Mouse (Mus musculus) liver, adult 2 months (tissue): Measurements from ENCODE around the gene Vcan. TPM values are rescaled to one million over a fixed set of nuclear protein-coding genes. Genes with fewer than 3 reads are reported as not detected.

Experiments
- DNase-seq: peaks from one replicate; pipeline ENCODE4 v3.0.0-alpha.2; 2011; ENCODE audit warnings: low read depth, low spot score; ENCODE audit errors: extremely low read depth
- H3K27ac ChIP-seq: fragments of 200-500 bp; replicated peaks from 2 replicates; pipeline ENCODE4 v1.5.1; 2012; ENCODE audit warnings: low read depth, mild to moderate bottlenecking, control low read depth, inconsistent platforms, low read length; ENCODE audit not compliant: insufficient read depth
- H3K27me3 ChIP-seq: fragments of 200-500 bp; 2 replicates; pipeline ENCODE4 v1.6.1; 2012; ENCODE audit warnings: mild to moderate bottlenecking, moderate library complexity, low read length, inconsistent platforms; ENCODE audit not compliant: control insufficient read depth, insufficient read depth
- H3K36me3 ChIP-seq: fragments of 200-500 bp; 2 replicates; pipeline ENCODE4 v1.6.1; 2012; ENCODE audit warnings: low read length, inconsistent platforms; ENCODE audit not compliant: control insufficient read depth, insufficient read depth
- H3K4me1 ChIP-seq: fragments of 200-500 bp; 2 replicates; pipeline ENCODE4 v1.6.1; 2011; ENCODE audit warnings: low read length; ENCODE audit not compliant: control insufficient read depth, insufficient read depth
- H3K4me3 ChIP-seq: fragments of 200-500 bp; 2 replicates; pipeline ENCODE4 v1.5.1; 2011; ENCODE audit warnings: low read depth, mild to moderate bottlenecking, control low read depth, low read length, moderate library complexity; ENCODE audit not compliant: insufficient read depth
- H3K79me2 ChIP-seq: fragments of 200-500 bp; 2 replicates; pipeline ENCODE4 v1.6.1; 2012; ENCODE audit warnings: inconsistent platforms, mild to moderate bottlenecking, low read length, moderate library complexity; ENCODE audit not compliant: control insufficient read depth, insufficient read depth
- H3K9ac ChIP-seq: fragments of 200-500 bp; 2 replicates; pipeline ENCODE4 v1.6.1; 2012; ENCODE audit warnings: low read depth, mild to moderate bottlenecking, control low read depth, inconsistent platforms, low read length
- CTCF ChIP-seq: fragments of 200-500 bp; IDR thresholded peaks from 2 replicates; pipeline ENCODE4 v1.5.1; 2011; ENCODE audit warnings: low read depth, low read length, control low read depth
- POLR2A ChIP-seq: fragments of 200-500 bp; IDR thresholded peaks from 2 replicates; pipeline ENCODE4 v1.6.1; 2011; ENCODE audit warnings: low read length, control low read depth; ENCODE audit not compliant: insufficient read depth; ENCODE audit errors: extremely low read depth
- WGBS: fragments of 180-500 bp; shearing (Covaris S2); methylation state at CpG from one replicate; pipeline ENCODE4 v1.1.7; 2018; 5-methylcytosine and 5-hydroxymethylcytosine counted together
- polyA plus RNA-seq: library from polyadenylated mRNA; depleted of rRNA; stranded (reverse); fragments of >200 nt; gene quantifications from 2 replicates; pipeline ENCODE4 v1.2.3, GENCODE M21; 2012; rRNA removed
- total RNA-seq: library from RNA; depleted of rRNA; stranded (reverse); fragments of >200 nt; gene quantifications from 2 replicates; pipeline ENCODE4 v1.2.3, GENCODE M21; 2014; rRNA removed

Gene Vcan
- total and polyA plus RNA-seq, 2 experiments: 0.02 to 0.09 TPM

GRCm38 (mm10) chr13:89619064-89619463, 123.2 kb downstream of the Vcan start:
- no peaks in the 10 kb centered on the region for H3K79me2 ChIP-seq
- no peaks in the 10 kb centered on the region for H3K27me3 ChIP-seq
- H3K36me3 ChIP-seq: no peaks in the 10 kb centered on the region
- H3K4me1 ChIP-seq: no peaks in the 10 kb centered on the region
- H3K9ac ChIP-seq: no peak overlapping the region
- TF ChIP-seq POLR2A (no peak), CTCF (0 out of 2 replicates have a peak, but pooled peaks have one; percentile 9)
- DNase-seq: peak; percentile 15
- no peak overlapping the region for H3K4me3 ChIP-seq
- 76% methylated on average over 3 of the region's 3 CpGs for WGBS
- no peak overlapping the region for H3K27ac ChIP-seq

GRCm38 (mm10) chr13:89607399-89607798, 134.9 kb downstream of the Vcan start:
- Histone ChIP-seq H3K4me1 (no peaks in the 10 kb centered on the region), H3K27ac (no peak overlapping the region)
- 76% methylated on average over 3 of the region's 3 CpGs for WGBS

More at GRCm38 (mm10) chr13:89607399-89607798, 134.9 kb downstream of the Vcan start:
- TF ChIP-seq POLR2A: no peak
- no peak for TF ChIP-seq CTCF
- Histone ChIP-seq H3K27me3 (no peaks in the 10 kb centered on the region), H3K9ac (no peak overlapping the region), H3K79me2 (no peaks in the 10 kb centered on the region), H3K4me3 (no peak overlapping the region), H3K36me3 (no peaks in the 10 kb centered on the region)
- no peak for DNase-seq

Other genes with a start within 250 kb of the Vcan start
- gene Hapln1, start 202.7 kb downstream of the Vcan start, total RNA-seq: 0.20 and 0.92 TPM in 2 replicates
- gene Hapln1, start 202.7 kb downstream of the Vcan start, polyA plus RNA-seq: 0.02 and 0.50 TPM in 2 replicates